Mouse (Mus musculus): ENCODE results near the gene Gm4707. TPM values are rescaled to one million over a fixed set of nuclear protein-coding genes. Genes with fewer than 3 reads are reported as not detected.

Gene Gm4707
- 1.1 and 2.1 TPM in 2 replicates for polyA plus RNA-seq (2012; rRNA removed; ENCODE audit: low replicate concordance)

DNA sequence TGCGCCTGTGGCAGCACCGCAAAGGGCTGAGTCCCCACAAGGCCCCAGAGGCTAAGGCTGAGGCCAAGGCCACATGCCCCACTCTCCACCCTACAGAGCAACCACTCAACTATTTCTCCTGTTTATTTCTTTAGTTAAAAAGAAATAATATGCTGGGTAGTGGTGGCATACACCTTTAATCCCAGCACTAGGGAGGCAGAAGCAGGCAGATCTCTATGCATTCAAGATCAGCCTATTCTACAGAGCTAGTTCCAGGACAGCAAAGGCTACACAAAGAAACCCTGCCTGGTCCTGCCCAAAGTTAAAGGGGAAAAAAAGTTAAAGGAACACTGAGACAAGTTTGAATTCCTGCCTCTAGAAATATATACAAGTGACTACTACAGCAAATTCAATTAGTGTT is at the start of gene Gm4707:
Gene Gm4707 (minus strand): TSS at position 101 of the 400 bp plus-strand sequence.

GRCm38 (mm10) chr17:71474762-71475704 is 15.3 kb upstream of the Gm4707 start, which contains the start of gene Smchd1:
Gene Smchd1, minus strand, starts transcription at chr17:71475343.

Other genes starting within 250 kb of the Gm4707 start
- 39.4 and 59.8 TPM in 2 replicates for gene Emilin2, start 147.9 kb downstream of the Gm4707 start, polyA plus RNA-seq (2012; rRNA removed; ENCODE audit: low replicate concordance)
- gene Smchd1, start 15.4 kb upstream of the Gm4707 start, polyA plus RNA-seq (2012; rRNA removed; ENCODE audit: low replicate concordance): 8.1 and 12.1 TPM in 2 replicates
- gene Ndc80, start 66.9 kb upstream of the Gm4707 start, polyA plus RNA-seq (2012; rRNA removed; ENCODE audit: low replicate concordance): 0.11 and 0.19 TPM in 2 replicates
- gene Spdya, start 92.1 kb upstream of the Gm4707 start, polyA plus RNA-seq (2012; rRNA removed; ENCODE audit: low replicate concordance): not detected in 2 replicates
- 4.8 and 12.7 TPM in 2 replicates for gene Wdr43, start 156.0 kb upstream of the Gm4707 start, polyA plus RNA-seq (2012; rRNA removed; ENCODE audit: low replicate concordance)
- gene Togaram2, start 213.3 kb upstream of the Gm4707 start, polyA plus RNA-seq (2012; rRNA removed; ENCODE audit: low replicate concordance): 0.60 and 1.9 TPM in 2 replicates

Measured in mammary gland, adult 2 months (tissue).